Mouse (Mus musculus) ES-E14 (cell line): Measurements from ENCODE around the gene Glb1l. TPM values are rescaled to one million over a fixed set of nuclear protein-coding genes. Genes with fewer than 3 reads are reported as not detected.

ENCODE experiments used
- DNase-seq: peaks from one replicate; pipeline ENCODE4 v3.0.0-alpha.2; 2013; ENCODE audit warnings: low read depth, low spot score
- H3K27ac ChIP-seq: 2 replicates; pipeline ENCODE4 v1.5.1; 2012; ENCODE audit warnings: low read depth, mild to moderate bottlenecking, low read length, moderate library complexity, mixed read lengths; ENCODE audit not compliant: poor library complexity, insufficient read depth, severe bottlenecking
- H3K36me3 ChIP-seq: 2 replicates; pipeline ENCODE4 v1.6.1; 2012; ENCODE audit warnings: mild to moderate bottlenecking, low read length, moderate library complexity, mixed read lengths; ENCODE audit not compliant: control insufficient read depth, poor library complexity, insufficient read depth, severe bottlenecking
- H3K4me1 ChIP-seq, 2 experiments: fragments of 150-350 bp in 1 of 2; sonication (generic) in 1 of 2; 2 replicates each; pipeline ENCODE4 v1.6.1; 2012; ENCODE audit warnings: low read length in 2 of 2, mild to moderate bottlenecking in 1 of 2, mixed read lengths in 1 of 2; ENCODE audit not compliant: control insufficient read depth in 2 of 2, insufficient read depth in 2 of 2, poor library complexity in 1 of 2
- H3K4me3 ChIP-seq, 2 experiments: fragments of 150-350 bp in 1 of 2; sonication (generic) in 1 of 2; 2 replicates each; pipeline ENCODE4 v1.5.1; 2012; ENCODE audit warnings: low read length in 2 of 2, low read depth in 1 of 2, mild to moderate bottlenecking in 1 of 2, mixed read lengths in 1 of 2; ENCODE audit not compliant: insufficient read depth in 1 of 2, poor library complexity in 1 of 2, severe bottlenecking in 1 of 2
- H3K9ac ChIP-seq: 2 replicates; pipeline ENCODE4 v1.6.1; 2012; ENCODE audit warnings: low read depth, mild to moderate bottlenecking, low read length, mixed read lengths; ENCODE audit not compliant: poor library complexity, insufficient read depth, severe bottlenecking
- H3K9me3 ChIP-seq: fragments of 150-350 bp; sonication (generic); 2 replicates; pipeline ENCODE4 v1.6.1; 2012; ENCODE audit warnings: low read depth, mild to moderate bottlenecking, low read length; ENCODE audit not compliant: control insufficient read depth, insufficient read depth
- CHD2 ChIP-seq: IDR thresholded peaks from 2 replicates; pipeline ENCODE4 v1.6.1; 2014; ENCODE audit warnings: mild to moderate bottlenecking, low read depth, low read length, inconsistent platforms
- HCFC1 ChIP-seq: IDR thresholded peaks from 2 replicates; pipeline ENCODE4 v1.6.1; 2012; ENCODE audit warnings: low read length, inconsistent platforms, borderline replicate concordance; ENCODE audit not compliant: insufficient read depth
- MAFK ChIP-seq: IDR thresholded peaks from 2 replicates; pipeline ENCODE4 v1.6.1; 2014; ENCODE audit warnings: mild to moderate bottlenecking, low read depth, low read length, inconsistent platforms; ENCODE audit not compliant: insufficient read depth
- ZC3H11A ChIP-seq: IDR thresholded peaks from 2 replicates; pipeline ENCODE4 v1.6.1; 2012; ENCODE audit warnings: low read depth, mild to moderate bottlenecking, inconsistent platforms, low read length, borderline replicate concordance
- ZNF384 ChIP-seq: IDR thresholded peaks from 2 replicates; pipeline ENCODE4 v1.6.1; 2012; ENCODE audit warnings: low read depth, low read length, inconsistent platforms
- in situ Hi-C, 2 experiments: fragments of 600-800 bp; cut with MboI; formaldehyde crosslinking; loops; one replicate each; pipeline ENCODE4 v1.15.1; 2025; ENCODE audit warnings: low sequenced_read_pairs in 2 of 2, inconsistent platforms in 1 of 2; ENCODE audit not compliant: unreplicated experiment in 2 of 2
- total RNA-seq: library from RNA; depleted of rRNA; stranded (reverse); fragments of 300-350 nt; gene quantifications from 2 replicates; pipeline ENCODE4 v1.2.3, GENCODE M21; 2012

Gene Glb1l
- total RNA-seq, 1 experiment: 5.8 TPM

- Histone ChIP-seq H3K9me3 (no peaks in the 10 kb centered on the region), H3K4me1 (peaks cover 2 to 13% of the 10 kb centered on the region in 2 experiments), H3K27ac (no peak within 1 kb of the TSS), H3K9ac (no peak within 1 kb of the TSS), H3K4me3 (no peak within 1 kb of the TSS), H3K36me3 (no peaks in the 10 kb centered on the region)
- in situ Hi-C loops: no loop called here
- DNase-seq: no peak
- TF ChIP-seq ZC3H11A (no peak), MAFK (no peak), CHD2 (no peak), HCFC1 (no peak), ZNF384 (no peak)
Observed at GRCm38 (mm10) chr1:75231664-75232152, 21.1 kb upstream of the Glb1l start, which contains the start of gene A630095N17Rik. A630095N17Rik (minus strand) TSS chr1:75232102.

GRCm38 (mm10) chr1:75231224-75231623 lies 20.6 kb upstream of the Glb1l start:
- Histone ChIP-seq H3K4me1 (peaks cover 2 to 16% of the 10 kb centered on the region in 2 experiments), H3K36me3 (no peaks in the 10 kb centered on the region), H3K4me3 (no peak overlapping the region), H3K27ac (no peak overlapping the region), H3K9ac (no peak overlapping the region), H3K9me3 (no peaks in the 10 kb centered on the region)
- in situ Hi-C loops: no loop called here
- no peak for DNase-seq
- no peak for TF ChIP-seq ZNF384
- TF ChIP-seq ZC3H11A: no peak
- no peak for TF ChIP-seq MAFK
- no peak for TF ChIP-seq HCFC1
- no peak for TF ChIP-seq CHD2

- H3K9ac ChIP-seq: no peak overlapping the region
- H3K4me3 ChIP-seq: no peak overlapping the region
- DNase-seq: no peak
- peaks cover 2 to 23% of the 10 kb centered on the region in 2 experiments for H3K4me1 ChIP-seq
- TF ChIP-seq HCFC1 (no peak), ZNF384 (no peak), CHD2 (no peak), MAFK (no peak), ZC3H11A (no peak)
- H3K36me3 ChIP-seq: no peaks in the 10 kb centered on the region
- H3K9me3 ChIP-seq: no peaks in the 10 kb centered on the region
- H3K27ac ChIP-seq: no peak overlapping the region
- in situ Hi-C loops: no loop called here
Observed at GRCm38 (mm10) chr1:75230335-75230994, 19.9 kb upstream of the Glb1l start.

GRCm38 (mm10) chr1:75229158-75229557 lies 18.5 kb upstream of the Glb1l start:
- Histone ChIP-seq H3K9me3 (no peaks in the 10 kb centered on the region), H3K27ac (no peak overlapping the region), H3K9ac (no peak overlapping the region), H3K36me3 (no peaks in the 10 kb centered on the region), H3K4me3 (no peak overlapping the region), H3K4me1 (peaks cover 0 to 25% of the 10 kb centered on the region in 2 experiments; a peak in 3 of 4 replicates)
- no peak for TF ChIP-seq HCFC1
- no peak for TF ChIP-seq MAFK
- TF ChIP-seq ZC3H11A: no peak
- TF ChIP-seq CHD2: no peak
- TF ChIP-seq ZNF384: no peak
- in situ Hi-C loops: no loop called here
- DNase-seq: no peak
